Mouse (Mus musculus) embryonic facial prominence, embryonic 15.5 days (tissue): ENCODE results near the gene Poln. TPM values are rescaled to one million over a fixed set of nuclear protein-coding genes. Genes with fewer than 3 reads are reported as not detected.

Source experiments
- ATAC-seq: fragments of 200-750 bp; cut with Nextera tagmentation; 2 replicates; pipeline ENCODE4 v1.8.0; 2017; ENCODE audit warnings: low read depth, moderate TSS enrichment; ENCODE audit not compliant: insufficient number of reproducible peaks, low FRiP score, low TSS enrichment
- H3K27ac ChIP-seq: fragments of 300-500 bp; sonication (generic); replicated peaks from 2 replicates; pipeline ENCODE4 v1.5.1; 2015; ENCODE audit warnings: mild to moderate bottlenecking, inconsistent platforms
- H3K27me3 ChIP-seq: fragments of 300-500 bp; sonication (generic); 2 replicates; pipeline ENCODE4 v1.6.1; 2015; ENCODE audit warnings: inconsistent platforms
- H3K36me3 ChIP-seq: fragments of 300-500 bp; sonication (generic); 2 replicates; pipeline ENCODE4 v1.6.1; 2015; ENCODE audit warnings: mild to moderate bottlenecking, inconsistent platforms
- H3K4me1 ChIP-seq: fragments of 300-500 bp; sonication (generic); 2 replicates; pipeline ENCODE4 v1.6.1; 2015; ENCODE audit warnings: inconsistent platforms
- H3K4me2 ChIP-seq: fragments of 300-500 bp; sonication (generic); replicated peaks from 2 replicates; pipeline ENCODE4 v1.6.1; 2015; ENCODE audit warnings: mild to moderate bottlenecking, inconsistent platforms
- H3K4me3 ChIP-seq: fragments of 300-500 bp; sonication (generic); replicated peaks from 2 replicates; pipeline ENCODE4 v1.5.1; 2015; ENCODE audit warnings: mild to moderate bottlenecking, inconsistent platforms
- H3K9ac ChIP-seq: fragments of 300-500 bp; sonication (generic); 2 replicates; pipeline ENCODE4 v1.6.1; 2015; ENCODE audit warnings: inconsistent platforms
- H3K9me3 ChIP-seq: fragments of 300-500 bp; sonication (generic); replicated peaks from 2 replicates; pipeline ENCODE4 v1.6.1; 2016; ENCODE audit warnings: inconsistent platforms
- WGBS: fragments of 180-500 bp; shearing (Covaris S2); methylation state at CpG from one replicate; pipeline ENCODE4 v1.1.7; 2015; 5-methylcytosine and 5-hydroxymethylcytosine counted together
- polyA plus RNA-seq: library from polyadenylated mRNA; unstranded; fragments of >200 nt; fragmentation: Nextera tagmentation; extraction: Ambion mirVana; gene quantifications from 2 replicates; pipeline ENCODE4 v1.2.1, GENCODE M21; 2015

Gene Poln
- polyA plus RNA-seq, 1 experiment from 2014 or later = 3.4 TPM

- Histone ChIP-seq H3K9ac (no peak overlapping the region), H3K27ac (no peak overlapping the region), H3K4me1 (no peaks in the 10 kb centered on the region), H3K36me3 (no peaks in the 10 kb centered on the region), H3K9me3 (no peaks in the 10 kb centered on the region), H3K4me2 (no peak overlapping the region), H3K4me3 (no peak overlapping the region), H3K27me3 (no peaks in the 10 kb centered on the region)
- whole genome bisulfite sequencing = 68% methylated on average over 6 of the region's 6 CpGs
- no peak for ATAC-seq
Measured at GRCm38 (mm10) chr5:34198615-34199014, 29.4 kb upstream of the Poln start.

DNA sequence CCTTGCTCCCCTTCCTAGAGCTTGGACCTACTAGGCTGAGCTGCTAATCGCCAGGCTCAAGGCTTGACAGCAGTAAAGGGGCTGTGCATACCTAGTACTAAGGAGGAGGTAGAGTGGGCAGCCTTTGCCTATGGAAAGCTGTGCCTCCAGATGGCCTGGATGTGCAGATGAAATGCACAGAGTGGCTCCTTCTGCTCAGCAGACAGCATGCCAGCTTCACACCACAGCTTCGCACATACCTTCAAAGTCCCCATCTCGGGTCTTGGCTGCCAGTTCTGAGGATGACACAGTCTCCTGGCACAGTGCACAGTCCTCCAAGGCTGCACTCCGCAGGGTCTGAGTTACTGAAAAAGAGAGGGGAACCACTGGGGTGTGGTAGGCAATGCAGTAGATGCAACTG is 28.0 kb upstream of the Poln start:
- Histone ChIP-seq H3K9me3 (no peaks in the 10 kb centered on the region), H3K4me3 (no peak overlapping the region), H3K4me1 (no peaks in the 10 kb centered on the region), H3K4me2 (no peak overlapping the region), H3K9ac (no peak overlapping the region), H3K36me3 (no peaks in the 10 kb centered on the region), H3K27ac (no peak overlapping the region), H3K27me3 (no peaks in the 10 kb centered on the region)
- no peak for ATAC-seq
- 77% methylated on average over 4 of the region's 4 CpGs for WGBS

- 77% methylated on average over 7 of the region's 7 CpGs for WGBS
- H3K9me3 ChIP-seq = no peaks in the 10 kb centered on the region
- no peak overlapping the region for H3K27ac ChIP-seq
- H3K36me3 ChIP-seq = no peaks in the 10 kb centered on the region
- no peak for ATAC-seq
- no peaks in the 10 kb centered on the region for H3K4me1 ChIP-seq
- no peak overlapping the region for H3K9ac ChIP-seq
- no peaks in the 10 kb centered on the region for H3K27me3 ChIP-seq
- H3K4me3 ChIP-seq = no peak overlapping the region
- H3K4me2 ChIP-seq = no peak overlapping the region
Measured at GRCm38 (mm10) chr5:34196423-34196822, 27.2 kb upstream of the Poln start.

- H3K4me2 ChIP-seq = no peak overlapping the region
- no peak for ATAC-seq
- H3K36me3 ChIP-seq = no peaks in the 10 kb centered on the region
- H3K9me3 ChIP-seq = no peaks in the 10 kb centered on the region
- no peaks in the 10 kb centered on the region for H3K4me1 ChIP-seq
- H3K27ac ChIP-seq = no peak overlapping the region
- H3K27me3 ChIP-seq = no peaks in the 10 kb centered on the region
- WGBS = 93% methylated on average over 12 of the region's 12 CpGs
- H3K9ac ChIP-seq = no peak overlapping the region
- no peak overlapping the region for H3K4me3 ChIP-seq
Measured at GRCm38 (mm10) chr5:34195786-34196185, 26.5 kb upstream of the Poln start.

DNA sequence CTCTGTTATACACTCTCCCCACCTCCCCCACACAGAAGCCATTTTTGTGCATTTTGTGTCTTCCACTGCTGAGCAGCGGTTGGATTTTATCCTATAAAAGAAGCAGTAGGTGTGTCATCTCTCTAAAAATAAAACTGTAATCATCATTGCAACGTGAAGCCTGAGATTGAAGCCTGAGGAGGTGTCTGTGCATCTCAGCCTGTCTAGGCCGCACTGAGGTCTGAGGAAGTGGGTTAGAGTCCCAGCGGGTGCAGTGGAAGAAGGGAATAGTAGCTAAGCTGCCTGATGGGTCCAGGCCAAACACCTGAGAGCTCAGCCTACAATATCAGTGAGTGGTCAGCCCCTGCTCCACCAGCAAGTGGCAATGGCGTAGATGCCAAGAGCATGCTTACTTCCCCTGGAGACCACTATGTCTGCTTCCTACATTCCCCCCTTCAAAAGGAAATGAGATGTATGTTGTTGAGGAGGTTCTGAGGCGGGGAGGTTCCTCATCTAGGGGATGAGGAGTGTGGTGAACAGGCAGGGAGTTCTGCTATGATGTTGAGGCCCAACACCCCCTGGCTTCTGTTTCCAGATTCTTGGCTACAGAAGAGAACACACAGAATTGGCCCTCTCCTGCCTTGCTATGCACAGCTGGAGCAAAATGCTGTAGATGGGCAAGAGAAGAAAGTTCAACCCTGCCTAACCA is 25.9 kb upstream of the Poln start:
- Histone ChIP-seq H3K27me3 (no peaks in the 10 kb centered on the region), H3K9ac (no peak overlapping the region), H3K4me3 (no peak overlapping the region), H3K4me2 (no peak overlapping the region), H3K36me3 (no peaks in the 10 kb centered on the region), H3K4me1 (no peaks in the 10 kb centered on the region), H3K27ac (no peak overlapping the region), H3K9me3 (no peaks in the 10 kb centered on the region)
- ATAC-seq = no peak
- WGBS = 78% methylated on average over 6 of the region's 6 CpGs

GRCm38 (mm10) chr5:34194426-34194825 is 25.2 kb upstream of the Poln start:
- H3K9ac ChIP-seq = no peak overlapping the region
- no peak for ATAC-seq
- H3K4me1 ChIP-seq = 0 out of 2 replicates have a peak, but pooled peaks cover 3% of the 10 kb centered on the region
- no peaks in the 10 kb centered on the region for H3K9me3 ChIP-seq
- 46% methylated on average over 1 of the region's 1 CpGs for WGBS
- no peaks in the 10 kb centered on the region for H3K36me3 ChIP-seq
- no peak overlapping the region for H3K27ac ChIP-seq
- no peak overlapping the region for H3K4me3 ChIP-seq
- H3K27me3 ChIP-seq = no peaks in the 10 kb centered on the region
- H3K4me2 ChIP-seq = no peak overlapping the region

- 85% methylated on average over 4 of the region's 4 CpGs for WGBS
- no peak for ATAC-seq
- H3K4me3 ChIP-seq = no peak overlapping the region
Measured at GRCm38 (mm10) chr5:34191843-34192242, 22.6 kb upstream of the Poln start.

DNA sequence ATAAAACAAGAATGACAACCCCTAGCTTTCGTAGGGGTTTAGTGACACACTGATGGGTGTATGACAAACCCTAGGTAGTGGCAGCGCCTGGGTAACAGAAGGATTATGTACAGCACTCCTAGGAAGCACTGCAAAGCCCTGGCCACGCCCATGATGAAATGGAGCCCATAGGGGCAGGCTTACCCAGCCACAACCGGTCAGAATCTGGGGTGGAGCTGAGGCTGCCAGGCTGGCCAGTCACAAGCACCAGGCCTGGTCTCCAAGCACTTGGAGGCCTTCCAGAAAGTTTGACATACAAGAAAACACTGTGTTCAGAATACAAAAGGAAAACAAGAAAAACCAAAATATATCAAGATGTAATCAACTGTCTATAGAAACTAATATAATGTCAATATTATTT is 21.8 kb upstream of the Poln start:
- Histone ChIP-seq H3K9me3 (no peaks in the 10 kb centered on the region), H3K4me1 (peaks cover 25% of the 10 kb centered on the region), H3K27ac (no peak overlapping the region), H3K4me3 (no peak overlapping the region), H3K4me2 (no peak overlapping the region), H3K9ac (no peak overlapping the region), H3K36me3 (no peaks in the 10 kb centered on the region), H3K27me3 (no peaks in the 10 kb centered on the region)
- ATAC-seq = no peak
- 44% methylated on average over 4 of the region's 4 CpGs for WGBS

More at GRCm38 (mm10) chr5:34191843-34192242, 22.6 kb upstream of the Poln start:
- no peaks in the 10 kb centered on the region for H3K36me3 ChIP-seq
- H3K9me3 ChIP-seq = no peaks in the 10 kb centered on the region
- no peaks in the 10 kb centered on the region for H3K27me3 ChIP-seq
- H3K4me1 ChIP-seq = peaks cover 17% of the 10 kb centered on the region
- no peak overlapping the region for H3K27ac ChIP-seq
- no peak overlapping the region for H3K4me2 ChIP-seq
- H3K9ac ChIP-seq = no peak overlapping the region

- WGBS = 56% methylated on average over 1 of the region's 1 CpGs
- Histone ChIP-seq H3K4me3 (no peak overlapping the region), H3K27ac (no peak overlapping the region), H3K9ac (no peak overlapping the region), H3K4me2 (no peak overlapping the region), H3K36me3 (no peaks in the 10 kb centered on the region), H3K9me3 (no peaks in the 10 kb centered on the region), H3K4me1 (peaks cover 38% of the 10 kb centered on the region), H3K27me3 (no peaks in the 10 kb centered on the region)
- no peak for ATAC-seq
Measured at GRCm38 (mm10) chr5:34189521-34189920, 20.3 kb upstream of the Poln start.

GRCm38 (mm10) chr5:34188856-34189255 is 19.6 kb upstream of the Poln start:
- WGBS = 66% methylated on average over 2 of the region's 2 CpGs
- Histone ChIP-seq H3K27ac (no peak overlapping the region), H3K4me3 (peak overlapping the region; percentile 97), H3K36me3 (peaks cover 4% of the 10 kb centered on the region), H3K9me3 (no peaks in the 10 kb centered on the region), H3K9ac (no peak overlapping the region), H3K27me3 (no peaks in the 10 kb centered on the region), H3K4me1 (peaks cover 45% of the 10 kb centered on the region), H3K4me2 (peak overlapping the region; percentile 77)
- no peak for ATAC-seq

GRCm38 (mm10) chr5:34187601-34188316 is 18.5 kb upstream of the Poln start, which contains the start of gene Mxd4:
Gene Mxd4, minus strand, starts transcription at chr5:34187720.
- H3K36me3 ChIP-seq = peaks cover 10% of the 10 kb centered on the region
- H3K4me1 ChIP-seq = peaks cover 55% of the 10 kb centered on the region
- no peaks in the 10 kb centered on the region for H3K9me3 ChIP-seq
- H3K27me3 ChIP-seq = no peaks in the 10 kb centered on the region
- H3K27ac ChIP-seq = peak within 1 kb of the TSS; percentile 94
- under 1% methylated on average over 60 of the region's 60 CpGs for WGBS
- H3K4me3 ChIP-seq = peak within 1 kb of the TSS; percentile 97
- H3K4me2 ChIP-seq = peak within 1 kb of the TSS; percentile 77
- H3K9ac ChIP-seq = peak within 1 kb of the TSS; percentile 80
- peak; percentile 99 for ATAC-seq
